Mouse (Mus musculus): Measurements from ENCODE around the gene Sort1.
A peak's percentile ranks its signal among the peaks of the same experiment; 100 is the strongest.

Sort1 gene

GRCm38 (mm10) chr3:108328441-108328841 lies 44.6 kb downstream of the Sort1 start:
- no peak for DNase-seq

- no peak for DNase-seq
These were observed 46.9 kb downstream of the Sort1 start for GRCm38 (mm10) chr3:108330812-108331211.

DNA sequence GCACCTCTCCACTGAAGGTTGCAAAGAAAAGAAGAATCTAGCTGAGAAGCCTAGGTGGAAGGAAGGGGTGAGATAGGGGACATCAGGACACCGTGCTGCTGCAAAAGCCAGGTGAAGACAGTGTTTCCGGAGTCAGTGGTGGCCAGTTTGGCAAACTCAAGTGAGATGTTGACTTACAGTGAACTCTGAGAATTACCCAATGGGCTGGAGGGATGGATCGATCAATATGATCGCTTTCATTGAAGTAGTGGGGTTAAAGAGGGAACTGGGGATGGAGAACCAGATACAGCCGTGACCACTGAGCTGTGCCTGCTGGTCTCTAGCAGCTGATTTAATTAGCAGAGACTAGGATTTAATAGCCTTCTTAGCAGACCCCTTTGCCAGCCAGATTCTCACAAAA lies 53.0 kb downstream of the Sort1 start:
- no peak for DNase-seq

- DNase-seq, result no peak
These were observed 57.2 kb downstream of the Sort1 start for GRCm38 (mm10) chr3:108341040-108341439.

DNA sequence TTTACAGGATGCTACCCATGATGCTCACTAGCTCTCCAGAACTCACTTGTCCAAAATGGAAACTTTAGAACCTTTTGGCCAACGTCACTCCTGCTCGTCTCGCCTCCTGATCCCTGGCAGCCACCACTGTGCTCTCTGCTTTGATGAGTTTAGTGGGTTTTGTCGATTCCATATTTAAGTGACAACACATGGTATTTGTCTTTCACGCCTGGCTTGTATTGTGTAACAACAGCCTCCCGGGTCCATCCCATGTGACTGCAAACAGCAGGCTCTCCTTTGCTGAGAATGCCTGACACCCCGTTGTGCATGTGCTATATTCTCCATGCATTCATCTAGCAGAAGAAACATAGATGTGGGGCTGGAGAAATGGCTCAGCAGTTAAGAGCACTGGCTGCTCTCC lies 58.3 kb downstream of the Sort1 start:
- no peak for DNase-seq

- DNase-seq, result no peak
These were observed 62.0 kb downstream of the Sort1 start for GRCm38 (mm10) chr3:108345855-108346254.

- DNase-seq, result no peak
These were observed 64.5 kb downstream of the Sort1 start for GRCm38 (mm10) chr3:108348376-108348775.

- no peak for DNase-seq
These were observed 71.4 kb downstream of the Sort1 start for GRCm38 (mm10) chr3:108355245-108355644.

- no peak for DNase-seq
These were observed 73.2 kb downstream of the Sort1 start for GRCm38 (mm10) chr3:108357051-108357450.

- DNase-seq, result peak; percentile 67
These were observed 74.6 kb downstream of the Sort1 start for GRCm38 (mm10) chr3:108358445-108358844.

GRCm38 (mm10) chr3:108360894-108361293 lies 77.0 kb downstream of the Sort1 start:
- DNase-seq, result no peak

- DNase-seq, result no peak
These were observed 79.7 kb downstream of the Sort1 start for GRCm38 (mm10) chr3:108363626-108364025.

DNA sequence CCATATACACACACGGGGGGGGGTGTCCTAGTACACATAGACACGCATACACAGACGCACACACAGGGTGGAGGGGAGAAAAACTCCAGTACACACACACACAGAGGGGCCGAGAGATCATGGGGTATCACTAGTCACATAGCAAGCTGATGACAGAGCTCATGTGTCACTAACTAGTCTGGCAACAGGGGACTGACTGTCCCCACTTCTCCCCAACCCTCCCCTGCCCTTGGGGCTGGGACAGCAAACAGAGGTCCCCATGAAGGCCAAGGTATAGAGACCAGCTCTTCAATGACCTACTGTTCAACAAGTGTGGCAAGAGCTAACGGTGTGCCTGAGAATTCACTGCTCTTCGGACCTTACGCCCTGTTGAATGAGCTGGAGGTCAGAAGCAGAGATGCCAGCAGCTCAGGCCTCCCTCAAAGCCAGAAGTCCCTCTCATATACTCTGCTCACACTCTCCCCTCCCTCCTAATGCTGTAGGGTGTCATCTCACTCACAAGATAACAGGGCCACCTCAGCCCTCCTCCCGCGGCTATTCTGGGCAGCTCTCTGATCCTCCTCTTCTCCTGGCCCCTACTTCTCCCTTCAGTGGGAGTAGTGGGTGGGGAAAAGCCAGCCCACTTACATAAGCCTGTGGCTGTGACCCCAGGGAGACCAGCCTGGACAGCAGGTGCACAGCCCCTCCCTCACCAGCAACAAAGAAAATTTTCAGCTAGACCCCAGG lies 80.6 kb downstream of the Sort1 start, which contains the start of gene Mybphl:
Gene Mybphl (plus strand): TSS at position 642 of the 726 bp plus-strand sequence.
- no peak for DNase-seq

- no peak for DNase-seq
These were observed 83.3 kb downstream of the Sort1 start for GRCm38 (mm10) chr3:108367173-108367572.

DNA sequence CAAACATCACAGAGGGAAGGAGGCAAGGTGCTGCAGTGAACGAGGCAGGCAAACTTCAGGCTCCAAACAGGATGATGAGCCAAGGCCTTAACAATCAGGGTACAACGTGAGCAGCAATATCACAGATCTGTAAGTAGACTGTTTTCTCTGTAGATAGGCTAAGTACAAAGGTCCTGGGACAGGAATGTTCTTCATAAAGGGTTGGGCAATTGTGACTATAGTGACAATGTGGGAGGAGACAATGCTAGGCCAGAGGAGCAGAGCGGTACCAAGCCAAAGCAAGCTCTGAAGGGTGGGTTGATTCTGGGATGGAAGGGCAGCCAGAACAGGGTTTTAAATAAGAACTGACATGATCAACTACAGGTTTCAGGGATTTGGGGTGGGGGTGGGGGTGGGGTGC lies 83.9 kb downstream of the Sort1 start:
- no peak for DNase-seq

DNA sequence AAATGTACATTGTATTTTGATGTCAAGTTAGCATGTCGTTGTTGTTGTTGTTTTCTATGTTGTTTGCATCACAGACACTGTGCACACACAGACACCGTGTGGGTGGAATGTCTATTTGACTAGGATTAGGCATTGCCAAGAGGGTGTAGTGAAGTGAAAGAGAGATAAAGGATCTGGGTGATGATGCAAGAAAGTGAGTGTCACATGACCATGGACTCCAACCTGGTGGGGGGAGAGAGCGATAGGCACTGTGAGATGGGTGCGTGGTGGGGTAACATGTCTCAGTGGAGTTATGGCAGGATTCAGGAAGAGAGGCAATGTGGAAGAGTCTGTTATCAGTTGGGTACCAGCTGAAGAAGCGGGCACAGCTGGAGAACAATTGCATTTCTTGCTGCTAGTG lies 84.8 kb downstream of the Sort1 start:
- no peak for DNase-seq

GRCm38 (mm10) chr3:108372274-108372673 lies 88.4 kb downstream of the Sort1 start:
- DNase-seq, result no peak

GRCm38 (mm10) chr3:108372691-108373090 lies 88.8 kb downstream of the Sort1 start:
- no peak for DNase-seq

GRCm38 (mm10) chr3:108378875-108379663 lies 95.2 kb downstream of the Sort1 start:
- DNase-seq, result no peak

DNA sequence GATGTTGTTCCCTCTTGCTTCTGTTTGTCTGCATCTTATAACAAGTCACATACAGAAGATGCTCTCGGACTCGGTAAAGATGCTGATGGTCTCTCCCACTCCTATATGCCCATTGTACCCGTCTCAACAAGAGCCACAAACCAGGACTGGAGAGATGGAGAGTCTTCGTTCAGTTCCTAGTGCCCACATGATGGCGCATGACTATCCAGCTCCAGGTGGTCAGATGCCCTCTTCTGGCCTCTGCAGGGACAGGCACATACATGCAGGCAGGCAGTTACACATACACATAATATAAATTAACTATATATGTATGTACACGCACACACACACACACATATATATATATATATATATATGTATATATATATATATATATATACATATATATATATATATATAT lies 96.8 kb downstream of the Sort1 start:
- DNase-seq, result no peak

DNA sequence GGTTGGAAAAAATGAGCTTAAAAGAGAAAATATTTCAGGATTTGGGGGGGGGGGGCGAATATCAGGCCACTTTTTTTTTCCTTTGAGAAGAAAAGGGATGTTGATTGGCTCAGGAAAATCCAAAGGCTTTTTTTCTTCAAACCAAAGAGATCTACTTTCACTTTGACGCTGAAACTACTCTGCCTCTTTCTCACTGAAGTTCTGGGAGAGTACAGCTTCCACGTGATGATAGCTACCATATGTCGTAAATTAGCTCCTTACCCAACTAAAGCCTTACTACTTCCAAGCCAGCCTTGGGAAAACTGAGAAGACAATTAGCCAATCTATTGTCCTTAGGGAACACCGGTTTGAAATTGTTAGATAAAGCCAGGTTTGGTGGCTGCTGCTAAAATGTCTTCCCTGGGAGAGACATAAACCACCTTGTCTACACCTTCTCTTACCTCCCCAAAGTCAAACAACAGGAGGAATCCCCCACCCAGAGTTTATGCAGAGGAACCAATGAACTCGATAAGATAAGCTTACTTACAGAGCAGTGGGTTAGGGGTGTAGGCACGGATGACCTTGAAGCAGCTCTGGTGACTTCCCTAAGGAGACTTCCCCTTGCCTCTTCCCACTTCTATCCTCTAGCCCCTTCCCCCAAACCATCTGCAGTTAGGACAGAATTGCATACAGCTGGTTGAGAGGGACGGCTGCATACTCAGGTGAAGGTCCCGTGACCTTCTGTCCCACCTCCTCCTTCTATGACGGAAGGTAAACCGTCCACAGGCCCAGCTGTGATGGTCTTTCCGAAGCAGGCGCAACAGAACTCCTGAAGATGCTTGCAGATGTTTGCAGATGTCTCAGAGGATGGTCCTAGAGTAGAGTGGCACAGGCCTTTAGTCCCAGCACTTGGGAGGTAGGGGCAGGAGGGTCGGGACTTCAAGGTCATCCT lies 98.3 kb downstream of the Sort1 start:
- no peak for DNase-seq

GRCm38 (mm10) chr3:108383485-108384354 lies 99.8 kb downstream of the Sort1 start, which contains the start of gene Psrc1:
Gene Psrc1 (plus strand): TSS chr3:108383839.
- DNase-seq, result peak; percentile 89

All from right cerebral cortex, postnatal 25 days (tissue).